Mouse (Mus musculus) lung, postnatal 0 days (tissue): ENCODE results near the gene Med14.

Experiments used
- CTCF ChIP-seq: IDR thresholded peaks from 2 replicates; pipeline ENCODE4 v1.5.1; 2016; ENCODE audit warnings: antibody characterized with exemption, mild to moderate bottlenecking
- EP300 ChIP-seq: IDR thresholded peaks from 2 replicates; pipeline ENCODE4 v1.6.1; 2016; ENCODE audit warnings: antibody characterized with exemption, mild to moderate bottlenecking, control low read depth

DNA sequence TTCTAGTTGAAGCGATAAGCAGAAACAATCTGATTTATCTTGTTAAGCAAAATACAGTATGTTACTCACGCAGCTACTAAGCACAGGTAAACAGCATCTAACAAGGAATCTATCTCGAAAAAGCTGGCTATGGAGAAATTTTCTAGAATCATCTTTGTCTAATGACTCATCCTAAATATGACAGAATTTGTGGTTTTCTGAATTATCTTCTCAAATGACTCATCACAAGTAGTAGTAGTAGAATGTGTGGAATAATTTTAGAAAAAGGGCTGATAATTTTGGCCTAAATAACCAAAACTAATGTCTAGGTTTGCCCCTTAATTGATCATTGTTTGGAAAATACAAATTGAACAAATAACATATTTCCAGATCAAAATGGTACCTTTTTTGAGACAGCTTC lies 15.1 kb downstream of the Med14 start:
- TF ChIP-seq CTCF (no peak), EP300 (no peak)
